Mouse (Mus musculus): ENCODE data around the gene St6galnac3. TPM values are rescaled to one million over a fixed set of nuclear protein-coding genes. Genes with fewer than 3 reads are reported as not detected.

St6galnac3 gene
- polyA plus RNA-seq, 1 experiment from 2014 or later, result 26.6 TPM

GRCm38 (mm10) chr3:153421918-153422290 is 303.1 kb downstream of the St6galnac3 start:
- H3K4me1 ChIP-seq (ENCODE audit: control insufficient read depth, insufficient read depth, low read length), result peaks cover 21% of the 10 kb centered on the region
- H3K9me3 ChIP-seq (ENCODE audit: control insufficient read depth, low read length), result no peaks in the 10 kb centered on the region
- ATAC-seq (ENCODE audit: low FRiP score, low TSS enrichment) (no peak), DNase-seq (peak; percentile 50)
- H3K4me2 ChIP-seq (ENCODE audit: low read length), result no peak overlapping the region
- no peaks in the 10 kb centered on the region for H3K27me3 ChIP-seq (ENCODE audit: control insufficient read depth, insufficient read depth, low read length)
- no peaks in the 10 kb centered on the region for H3K36me3 ChIP-seq (ENCODE audit: control insufficient read depth, insufficient read depth, low read length)
- H3K27ac ChIP-seq (replicated peaks; ENCODE audit: low read depth, low read length), result peak overlapping the region; percentile 68
- WGBS, result 45% methylated on average over 7 of the region's 7 CpGs
- H3K9ac ChIP-seq (replicated peaks; ENCODE audit: low read length), result no peak overlapping the region
- no peak overlapping the region for H3K4me3 ChIP-seq (replicated peaks; ENCODE audit: low read depth, low read length)

- no peak overlapping the region for H3K4me3 ChIP-seq (replicated peaks; ENCODE audit: low read depth, low read length)
- peak; percentile 75 for DNase-seq
- H3K9me3 ChIP-seq (ENCODE audit: control insufficient read depth, low read length), result no peaks in the 10 kb centered on the region
- WGBS, result 47% methylated on average over 14 of the region's 14 CpGs
- no peaks in the 10 kb centered on the region for H3K36me3 ChIP-seq (ENCODE audit: control insufficient read depth, insufficient read depth, low read length)
- no peaks in the 10 kb centered on the region for H3K27me3 ChIP-seq (ENCODE audit: control insufficient read depth, insufficient read depth, low read length)
- H3K4me1 ChIP-seq (ENCODE audit: control insufficient read depth, insufficient read depth, low read length), result peaks cover 23% of the 10 kb centered on the region
- H3K27ac ChIP-seq (replicated peaks; ENCODE audit: low read depth, low read length), result peak overlapping the region; percentile 68
- peak; percentile 71; the same call in 1 of the 2 replicates for ATAC-seq (ENCODE audit: low FRiP score, low TSS enrichment)
- no peak overlapping the region for H3K9ac ChIP-seq (replicated peaks; ENCODE audit: low read length)
- H3K4me2 ChIP-seq (ENCODE audit: low read length), result no peak overlapping the region
Measured at GRCm38 (mm10) chr3:153421060-153421917, 303.7 kb downstream of the St6galnac3 start.

- 82% methylated on average over 7 of the region's 7 CpGs for WGBS
- no peaks in the 10 kb centered on the region for H3K9me3 ChIP-seq (ENCODE audit: control insufficient read depth, low read length)
- DNase-seq (no peak), ATAC-seq (ENCODE audit: low FRiP score, low TSS enrichment) (no peak)
- H3K4me3 ChIP-seq (replicated peaks; ENCODE audit: low read depth, low read length), result no peak overlapping the region
- H3K4me2 ChIP-seq (ENCODE audit: low read length), result no peak overlapping the region
- H3K27ac ChIP-seq (replicated peaks; ENCODE audit: low read depth, low read length), result no peak overlapping the region
- no peaks in the 10 kb centered on the region for H3K27me3 ChIP-seq (ENCODE audit: control insufficient read depth, insufficient read depth, low read length)
- H3K9ac ChIP-seq (replicated peaks; ENCODE audit: low read length), result no peak overlapping the region
- H3K36me3 ChIP-seq (ENCODE audit: control insufficient read depth, insufficient read depth, low read length), result no peaks in the 10 kb centered on the region
- H3K4me1 ChIP-seq (ENCODE audit: control insufficient read depth, insufficient read depth, low read length), result peaks cover 23% of the 10 kb centered on the region
Measured at GRCm38 (mm10) chr3:153419331-153419730, 305.6 kb downstream of the St6galnac3 start.

GRCm38 (mm10) chr3:153417001-153417400 is 308.0 kb downstream of the St6galnac3 start:
- Histone ChIP-seq H3K36me3 (ENCODE audit: control insufficient read depth, insufficient read depth, low read length) (no peaks in the 10 kb centered on the region), H3K9ac (replicated peaks; ENCODE audit: low read length) (no peak overlapping the region), H3K27ac (replicated peaks; ENCODE audit: low read depth, low read length) (0 out of 2 replicates have a peak overlapping the region, but pooled peaks have one; percentile 32), H3K9me3 (ENCODE audit: control insufficient read depth, low read length) (no peaks in the 10 kb centered on the region), H3K4me3 (replicated peaks; ENCODE audit: low read depth, low read length) (no peak overlapping the region), H3K4me2 (ENCODE audit: low read length) (no peak overlapping the region), H3K27me3 (ENCODE audit: control insufficient read depth, insufficient read depth, low read length) (no peaks in the 10 kb centered on the region), H3K4me1 (ENCODE audit: control insufficient read depth, insufficient read depth, low read length) (peaks cover 17% of the 10 kb centered on the region)
- ATAC-seq (ENCODE audit: low FRiP score, low TSS enrichment) (no peak), DNase-seq (no peak)
- WGBS, result 22% methylated on average over 9 of the region's 9 CpGs

GRCm38 (mm10) chr3:153416383-153416782 is 308.6 kb downstream of the St6galnac3 start:
- Histone ChIP-seq H3K9ac (replicated peaks; ENCODE audit: low read length) (no peak overlapping the region), H3K36me3 (ENCODE audit: control insufficient read depth, insufficient read depth, low read length) (no peaks in the 10 kb centered on the region), H3K4me2 (ENCODE audit: low read length) (no peak overlapping the region), H3K9me3 (ENCODE audit: control insufficient read depth, low read length) (no peaks in the 10 kb centered on the region), H3K27ac (replicated peaks; ENCODE audit: low read depth, low read length) (0 out of 2 replicates have a peak overlapping the region, but pooled peaks have one; percentile 32), H3K4me1 (ENCODE audit: control insufficient read depth, insufficient read depth, low read length) (peaks cover 11% of the 10 kb centered on the region), H3K27me3 (ENCODE audit: control insufficient read depth, insufficient read depth, low read length) (no peaks in the 10 kb centered on the region), H3K4me3 (replicated peaks; ENCODE audit: low read depth, low read length) (no peak overlapping the region)
- ATAC-seq (ENCODE audit: low FRiP score, low TSS enrichment) (no peak), DNase-seq (no peak)
- WGBS, result 67% methylated on average over 4 of the region's 4 CpGs

GRCm38 (mm10) chr3:153414132-153414531 is 310.8 kb downstream of the St6galnac3 start:
- no peak for ATAC-seq (ENCODE audit: low FRiP score, low TSS enrichment)
- DNase-seq, result no peak
- Histone ChIP-seq H3K36me3 (ENCODE audit: control insufficient read depth, insufficient read depth, low read length) (no peaks in the 10 kb centered on the region), H3K4me2 (ENCODE audit: low read length) (no peak overlapping the region), H3K27ac (replicated peaks; ENCODE audit: low read depth, low read length) (no peak overlapping the region), H3K27me3 (ENCODE audit: control insufficient read depth, insufficient read depth, low read length) (no peaks in the 10 kb centered on the region), H3K4me1 (ENCODE audit: control insufficient read depth, insufficient read depth, low read length) (peaks cover 11% of the 10 kb centered on the region; the same call in 1 of the 2 replicates), H3K9ac (replicated peaks; ENCODE audit: low read length) (no peak overlapping the region), H3K4me3 (replicated peaks; ENCODE audit: low read depth, low read length) (no peak overlapping the region), H3K9me3 (ENCODE audit: control insufficient read depth, low read length) (no peaks in the 10 kb centered on the region)
- WGBS, result 91% methylated on average over 2 of the region's 2 CpGs

- WGBS, result 38% methylated on average over 9 of the region's 9 CpGs
- no peak overlapping the region for H3K9ac ChIP-seq (replicated peaks; ENCODE audit: low read length)
- ATAC-seq (ENCODE audit: low FRiP score, low TSS enrichment) (peak; percentile 31; the same call in 1 of the 2 replicates), DNase-seq (peak; percentile 70)
- no peaks in the 10 kb centered on the region for H3K27me3 ChIP-seq (ENCODE audit: control insufficient read depth, insufficient read depth, low read length)
- no peak overlapping the region for H3K27ac ChIP-seq (replicated peaks; ENCODE audit: low read depth, low read length)
- H3K4me1 ChIP-seq (ENCODE audit: control insufficient read depth, insufficient read depth, low read length), result peaks cover 24% of the 10 kb centered on the region
- H3K9me3 ChIP-seq (ENCODE audit: control insufficient read depth, low read length), result no peaks in the 10 kb centered on the region
- no peak overlapping the region for H3K4me3 ChIP-seq (replicated peaks; ENCODE audit: low read depth, low read length)
- no peaks in the 10 kb centered on the region for H3K36me3 ChIP-seq (ENCODE audit: control insufficient read depth, insufficient read depth, low read length)
- H3K4me2 ChIP-seq (ENCODE audit: low read length), result no peak overlapping the region
Measured at GRCm38 (mm10) chr3:153409286-153409685, 315.7 kb downstream of the St6galnac3 start.

- Histone ChIP-seq H3K9ac (replicated peaks; ENCODE audit: low read length) (no peak overlapping the region), H3K4me3 (replicated peaks; ENCODE audit: low read depth, low read length) (no peak overlapping the region), H3K4me1 (ENCODE audit: control insufficient read depth, insufficient read depth, low read length) (peaks cover 24% of the 10 kb centered on the region), H3K27me3 (ENCODE audit: control insufficient read depth, insufficient read depth, low read length) (no peaks in the 10 kb centered on the region), H3K9me3 (ENCODE audit: control insufficient read depth, low read length) (no peaks in the 10 kb centered on the region), H3K36me3 (ENCODE audit: control insufficient read depth, insufficient read depth, low read length) (no peaks in the 10 kb centered on the region), H3K27ac (replicated peaks; ENCODE audit: low read depth, low read length) (no peak overlapping the region), H3K4me2 (ENCODE audit: low read length) (no peak overlapping the region)
- DNase-seq (no peak), ATAC-seq (ENCODE audit: low FRiP score, low TSS enrichment) (no peak)
- WGBS, result 92% methylated on average over 6 of the region's 6 CpGs
Measured at GRCm38 (mm10) chr3:153408361-153408760, 316.6 kb downstream of the St6galnac3 start.

- H3K27ac ChIP-seq (replicated peaks; ENCODE audit: low read depth, low read length), result no peak overlapping the region
- 91% methylated on average over 6 of the region's 6 CpGs for WGBS
- no peak for DNase-seq
Measured at GRCm38 (mm10) chr3:153407698-153408097, 317.3 kb downstream of the St6galnac3 start.

More at GRCm38 (mm10) chr3:153407698-153408097, 317.3 kb downstream of the St6galnac3 start:
- no peak overlapping the region for H3K9ac ChIP-seq (replicated peaks; ENCODE audit: low read length)
- no peaks in the 10 kb centered on the region for H3K36me3 ChIP-seq (ENCODE audit: control insufficient read depth, insufficient read depth, low read length)
- H3K9me3 ChIP-seq (ENCODE audit: control insufficient read depth, low read length), result no peaks in the 10 kb centered on the region
- no peak for ATAC-seq (ENCODE audit: low FRiP score, low TSS enrichment)
- peaks cover 24% of the 10 kb centered on the region for H3K4me1 ChIP-seq (ENCODE audit: control insufficient read depth, insufficient read depth, low read length)
- H3K4me3 ChIP-seq (replicated peaks; ENCODE audit: low read depth, low read length), result no peak overlapping the region
- no peaks in the 10 kb centered on the region for H3K27me3 ChIP-seq (ENCODE audit: control insufficient read depth, insufficient read depth, low read length)
- H3K4me2 ChIP-seq (ENCODE audit: low read length), result no peak overlapping the region

Data from midbrain, embryonic 14.5 days (tissue).